Mouse (Mus musculus): ENCODE data around the gene D11Wsu47e. TPM values are rescaled to one million over a fixed set of nuclear protein-coding genes. Genes with fewer than 3 reads are reported as not detected.

D11Wsu47e gene
- polyA plus RNA-seq, 1 experiment from 2014 or later: 21.9 TPM

DNA sequence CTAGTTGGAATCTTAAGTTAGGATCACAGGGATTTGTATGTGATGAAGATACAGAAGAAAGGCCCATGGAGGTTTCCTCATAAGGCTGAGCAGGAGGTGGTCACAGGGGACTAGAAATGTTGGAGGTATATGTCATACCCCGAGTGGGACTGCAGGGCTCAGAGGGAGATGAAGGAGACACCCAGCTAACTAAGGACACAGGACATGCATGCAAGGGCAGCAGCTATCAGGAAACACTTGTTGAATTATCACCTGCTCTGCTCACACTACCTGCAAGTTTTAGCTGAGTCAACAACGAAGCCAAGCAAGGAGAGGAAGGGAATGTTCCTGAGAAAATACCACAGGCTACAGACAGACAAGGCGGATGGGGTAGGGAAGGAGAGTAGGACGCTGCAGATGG, 16.5 kb upstream of the D11Wsu47e start:
- Histone ChIP-seq H3K4me2 (no peak overlapping the region), H3K27ac (no peak overlapping the region), H3K36me3 (peaks cover 51% of the 10 kb centered on the region), H3K9ac (no peak overlapping the region), H3K4me1 (replicated peaks) (peaks cover 15% of the 10 kb centered on the region; the same call in 1 of the 2 replicates), H3K27me3 (no peaks in the 10 kb centered on the region), H3K9me3 (no peaks in the 10 kb centered on the region), H3K4me3 (no peak overlapping the region)
- no peak for ATAC-seq (ENCODE audit: low FRiP score)
- WGBS: 83% methylated on average over 4 of the region's 4 CpGs

- H3K36me3 ChIP-seq: peaks cover 52% of the 10 kb centered on the region
- WGBS: 93% methylated on average over 5 of the region's 5 CpGs
- H3K4me1 ChIP-seq (replicated peaks): peaks cover 15% of the 10 kb centered on the region; the same call in 1 of the 2 replicates
- H3K4me3 ChIP-seq: no peak overlapping the region
- no peak overlapping the region for H3K27ac ChIP-seq
- H3K9ac ChIP-seq: no peak overlapping the region
- no peak for ATAC-seq (ENCODE audit: low FRiP score)
- no peaks in the 10 kb centered on the region for H3K9me3 ChIP-seq
- no peak overlapping the region for H3K4me2 ChIP-seq
- H3K27me3 ChIP-seq: no peaks in the 10 kb centered on the region
Observed at GRCm38 (mm10) chr11:113668857-113669256, 15.4 kb upstream of the D11Wsu47e start.

DNA sequence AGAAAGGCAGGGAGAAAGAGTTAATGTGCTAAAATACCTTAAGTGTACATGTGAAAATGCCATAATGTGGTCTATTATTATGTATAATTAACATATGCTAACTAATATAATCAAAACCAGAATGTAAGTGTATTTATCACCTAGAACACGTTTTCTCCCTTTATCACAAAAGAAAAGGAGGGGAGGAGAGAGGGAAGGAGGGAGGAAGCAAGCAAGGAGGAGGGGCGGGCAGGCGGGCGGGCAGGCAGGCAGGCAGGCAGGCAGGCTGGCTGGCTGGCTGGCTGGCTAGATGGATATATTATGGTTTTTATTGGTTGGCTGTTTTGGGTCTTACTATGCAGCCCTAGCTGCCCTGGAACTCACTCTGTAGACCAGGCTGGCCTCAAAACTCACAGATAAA, 14.5 kb upstream of the D11Wsu47e start:
- H3K4me1 ChIP-seq (replicated peaks): peaks cover 15% of the 10 kb centered on the region; the same call in 1 of the 2 replicates
- H3K4me3 ChIP-seq: no peak overlapping the region
- no peak for ATAC-seq (ENCODE audit: low FRiP score)
- no peak overlapping the region for H3K27ac ChIP-seq
- H3K4me2 ChIP-seq: no peak overlapping the region
- 85% methylated on average over 4 of the region's 4 CpGs for WGBS
- no peak overlapping the region for H3K9ac ChIP-seq
- no peaks in the 10 kb centered on the region for H3K9me3 ChIP-seq
- H3K27me3 ChIP-seq: no peaks in the 10 kb centered on the region
- peaks cover 52% of the 10 kb centered on the region for H3K36me3 ChIP-seq

- whole genome bisulfite sequencing: 93% methylated on average over 4 of the region's 4 CpGs
- Histone ChIP-seq H3K9ac (no peak overlapping the region), H3K9me3 (no peaks in the 10 kb centered on the region), H3K4me3 (no peak overlapping the region), H3K4me2 (no peak overlapping the region), H3K4me1 (replicated peaks) (peaks cover 8% of the 10 kb centered on the region; the same call in 1 of the 2 replicates), H3K27ac (no peak overlapping the region), H3K36me3 (peaks cover 68% of the 10 kb centered on the region), H3K27me3 (no peaks in the 10 kb centered on the region)
- ATAC-seq (ENCODE audit: low FRiP score): no peak
Observed at GRCm38 (mm10) chr11:113673614-113674013, 10.6 kb upstream of the D11Wsu47e start.

GRCm38 (mm10) chr11:113674595-113674994, 9.6 kb upstream of the D11Wsu47e start:
- Histone ChIP-seq H3K4me2 (no peak overlapping the region), H3K36me3 (peaks cover 64% of the 10 kb centered on the region), H3K27me3 (no peaks in the 10 kb centered on the region), H3K27ac (no peak overlapping the region), H3K9ac (no peak overlapping the region), H3K4me3 (no peak overlapping the region), H3K9me3 (no peaks in the 10 kb centered on the region), H3K4me1 (replicated peaks) (peaks cover 13% of the 10 kb centered on the region; the same call in 1 of the 2 replicates)
- WGBS: 84% methylated on average over 5 of the region's 5 CpGs
- no peak for ATAC-seq (ENCODE audit: low FRiP score)

DNA sequence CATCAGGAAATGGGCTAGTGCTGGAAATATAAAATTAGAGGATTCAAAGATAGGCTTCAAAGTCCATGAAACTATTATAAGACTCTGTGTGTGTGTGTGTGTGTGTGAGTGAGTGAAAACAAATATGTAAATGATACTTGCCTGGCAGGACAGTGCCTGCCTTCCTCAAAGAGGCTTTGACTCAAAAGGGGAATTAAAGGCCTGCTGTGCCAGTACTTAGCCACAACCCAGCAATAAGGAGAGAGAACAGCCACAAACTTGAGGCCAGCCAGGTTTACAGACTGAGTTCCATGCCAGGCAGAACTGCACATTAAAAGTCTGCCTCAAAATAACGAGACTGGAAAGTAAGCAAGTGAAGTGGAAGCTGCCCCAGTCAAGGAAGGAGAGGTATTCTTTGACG, 7.4 kb upstream of the D11Wsu47e start:
- no peak for ATAC-seq (ENCODE audit: low FRiP score)
- Histone ChIP-seq H3K36me3 (peaks cover 47% of the 10 kb centered on the region), H3K9ac (no peak overlapping the region), H3K9me3 (no peaks in the 10 kb centered on the region), H3K4me1 (replicated peaks) (peaks cover 31% of the 10 kb centered on the region), H3K4me2 (no peak overlapping the region), H3K27ac (no peak overlapping the region), H3K4me3 (no peak overlapping the region), H3K27me3 (no peaks in the 10 kb centered on the region)
- WGBS: 78% methylated on average over 2 of the region's 2 CpGs

DNA sequence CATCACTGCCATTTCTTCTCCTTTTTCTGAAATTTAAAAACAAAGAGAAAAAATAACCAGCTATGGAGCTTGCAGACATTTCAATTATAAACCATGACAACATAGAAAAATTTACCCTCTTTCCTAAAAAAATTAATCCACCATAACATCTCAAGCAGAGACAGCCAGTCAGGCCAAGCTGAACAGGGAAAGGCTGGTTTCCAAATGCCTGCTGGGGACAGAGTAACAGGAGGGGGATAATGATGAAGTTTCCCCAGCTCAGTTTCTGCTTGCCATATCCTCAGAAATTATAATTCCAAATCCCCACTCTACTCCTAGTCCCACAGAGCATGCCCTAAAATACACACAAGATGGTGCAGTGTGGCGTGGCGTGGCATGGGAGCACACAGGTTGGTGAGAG, 6.8 kb upstream of the D11Wsu47e start:
- ATAC-seq (ENCODE audit: low FRiP score): no peak
- 96% methylated on average over 2 of the region's 2 CpGs for WGBS

DNA sequence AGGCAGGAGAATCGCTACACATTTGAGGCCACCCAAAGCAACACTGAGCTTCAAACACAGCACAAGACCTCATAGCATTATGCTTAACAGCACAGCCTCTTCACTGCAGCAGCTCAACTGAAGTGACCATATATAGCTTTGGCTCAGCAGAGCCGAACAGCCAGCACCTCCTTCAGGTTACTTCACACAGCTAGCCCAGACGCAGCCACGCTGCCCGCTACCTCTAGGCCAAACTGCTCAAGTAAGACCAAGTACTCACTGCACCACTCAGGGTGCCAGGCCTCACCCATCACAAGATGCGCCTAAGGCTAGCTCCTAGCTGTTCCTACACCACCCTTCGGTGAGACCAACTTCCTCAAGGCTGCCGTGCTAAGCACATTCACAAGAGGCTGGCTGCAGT, 5.8 kb upstream of the D11Wsu47e start:
- peaks cover 43% of the 10 kb centered on the region for H3K4me1 ChIP-seq (replicated peaks)
- no peak overlapping the region for H3K27ac ChIP-seq
- H3K4me3 ChIP-seq: no peak overlapping the region
- no peak overlapping the region for H3K4me2 ChIP-seq
- no peaks in the 10 kb centered on the region for H3K27me3 ChIP-seq
- no peaks in the 10 kb centered on the region for H3K9me3 ChIP-seq
- no peak for ATAC-seq (ENCODE audit: low FRiP score)
- WGBS: 89% methylated on average over 8 of the region's 8 CpGs
- 0 out of 2 replicates have a peak overlapping the region, but pooled peaks have one; percentile 3 for H3K9ac ChIP-seq
- peaks cover 32% of the 10 kb centered on the region for H3K36me3 ChIP-seq

More for the DNA sequence above, 6.8 kb upstream of the D11Wsu47e start:
- H3K9ac ChIP-seq: no peak overlapping the region
- H3K4me2 ChIP-seq: no peak overlapping the region
- H3K4me3 ChIP-seq: no peak overlapping the region
- H3K4me1 ChIP-seq (replicated peaks): peaks cover 35% of the 10 kb centered on the region
- peaks cover 42% of the 10 kb centered on the region for H3K36me3 ChIP-seq
- H3K27ac ChIP-seq: no peak overlapping the region
- no peaks in the 10 kb centered on the region for H3K27me3 ChIP-seq
- H3K9me3 ChIP-seq: no peaks in the 10 kb centered on the region

GRCm38 (mm10) chr11:113680954-113681353, 3.3 kb upstream of the D11Wsu47e start:
- no peak overlapping the region for H3K4me2 ChIP-seq
- H3K4me3 ChIP-seq: no peak overlapping the region
- H3K36me3 ChIP-seq: peaks cover 12% of the 10 kb centered on the region
- H3K9ac ChIP-seq: 0 out of 2 replicates have a peak overlapping the region, but pooled peaks have one; percentile 8
- H3K27ac ChIP-seq: no peak overlapping the region
- ATAC-seq (ENCODE audit: low FRiP score): no peak
- peaks cover 56% of the 10 kb centered on the region for H3K4me1 ChIP-seq (replicated peaks)
- WGBS: 92% methylated on average over 2 of the region's 2 CpGs
- no peaks in the 10 kb centered on the region for H3K27me3 ChIP-seq
- H3K9me3 ChIP-seq: no peaks in the 10 kb centered on the region

- Histone ChIP-seq H3K36me3 (peaks cover 1% of the 10 kb centered on the region), H3K27ac (no peak overlapping the region), H3K9me3 (no peaks in the 10 kb centered on the region), H3K4me1 (replicated peaks) (peaks cover 66% of the 10 kb centered on the region), H3K9ac (no peak overlapping the region; the same call in 1 of the 2 replicates), H3K4me3 (peak overlapping the region; percentile 93; the same call in 1 of the 2 replicates), H3K4me2 (peak overlapping the region; percentile 94), H3K27me3 (no peaks in the 10 kb centered on the region)
- no peak for ATAC-seq (ENCODE audit: low FRiP score)
Observed at GRCm38 (mm10) chr11:113681979-113682378, 2.2 kb upstream of the D11Wsu47e start.

- peak; percentile 41; the same call in 1 of the 2 replicates for ATAC-seq (ENCODE audit: low FRiP score)
- WGBS: 3% methylated on average over 38 of the region's 38 CpGs
- H3K4me3 ChIP-seq: peak overlapping the region; percentile 93
- peaks cover 65% of the 10 kb centered on the region for H3K4me1 ChIP-seq (replicated peaks)
- peak overlapping the region; percentile 96 for H3K27ac ChIP-seq
- no peaks in the 10 kb centered on the region for H3K9me3 ChIP-seq
- H3K4me2 ChIP-seq: peak overlapping the region; percentile 94
- H3K27me3 ChIP-seq: no peaks in the 10 kb centered on the region
- peaks cover 6% of the 10 kb centered on the region for H3K36me3 ChIP-seq
- H3K9ac ChIP-seq: peak overlapping the region; percentile 93
Observed at GRCm38 (mm10) chr11:113682897-113683626, 1.1 kb upstream of the D11Wsu47e start.

DNA sequence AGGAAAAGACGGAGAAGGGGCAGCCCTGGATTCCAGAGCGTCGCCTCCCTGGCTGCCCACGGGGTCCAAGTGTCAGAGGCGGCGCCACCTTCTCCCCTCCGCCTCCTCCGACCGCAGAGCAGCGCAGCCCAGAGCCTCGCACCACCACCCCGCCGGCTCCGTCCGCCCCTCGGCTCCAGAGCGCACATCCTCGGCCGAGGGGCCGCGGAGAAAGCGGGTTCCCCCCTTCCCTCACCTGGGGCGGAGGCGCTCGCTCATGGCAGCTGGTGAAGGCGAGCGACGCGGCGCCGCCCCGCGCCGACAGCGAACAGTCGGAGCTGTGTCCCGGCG, 620 bp upstream of the D11Wsu47e start:
- Histone ChIP-seq H3K27me3 (no peaks in the 10 kb centered on the region), H3K4me1 (replicated peaks) (peaks cover 60% of the 10 kb centered on the region), H3K27ac (peak overlapping the region; percentile 96), H3K4me3 (peak overlapping the region; percentile 93), H3K9me3 (no peaks in the 10 kb centered on the region), H3K36me3 (peaks cover 11% of the 10 kb centered on the region), H3K4me2 (peak overlapping the region; percentile 94), H3K9ac (peak overlapping the region; percentile 93)
- peak; percentile 75 for ATAC-seq (ENCODE audit: low FRiP score)
- under 1% methylated on average over 29 of the region's 38 CpGs for WGBS

Data from hindbrain, embryonic 13.5 days (tissue).